Mouse (Mus musculus) mouse embryonic stem cell (cell line): ENCODE results near the gene Ankrd11.
"Not testable (repeated sequence)": the region's sequence is repeated elsewhere in the genome, so short reads cannot be mapped to it uniquely, and the experiment has no call there.

ENCODE experiments used
- in situ Hi-C, 2 experiments: fragments of 300-500 bp; cut with MboI; formaldehyde crosslinking; loops; 1 replicate in 1 of 2; 3 replicates in 1 of 2; pipeline ENCODE4 v1.14.3; 2019 to 2020; ENCODE audit warnings: low sequenced_read_pairs in 2 of 2, low pct_unique_long_range_greater_than_20kb in 1 of 2, mixed read lengths in 1 of 2; ENCODE audit not compliant: unreplicated experiment in 1 of 2

Gene Ankrd11

DNA sequence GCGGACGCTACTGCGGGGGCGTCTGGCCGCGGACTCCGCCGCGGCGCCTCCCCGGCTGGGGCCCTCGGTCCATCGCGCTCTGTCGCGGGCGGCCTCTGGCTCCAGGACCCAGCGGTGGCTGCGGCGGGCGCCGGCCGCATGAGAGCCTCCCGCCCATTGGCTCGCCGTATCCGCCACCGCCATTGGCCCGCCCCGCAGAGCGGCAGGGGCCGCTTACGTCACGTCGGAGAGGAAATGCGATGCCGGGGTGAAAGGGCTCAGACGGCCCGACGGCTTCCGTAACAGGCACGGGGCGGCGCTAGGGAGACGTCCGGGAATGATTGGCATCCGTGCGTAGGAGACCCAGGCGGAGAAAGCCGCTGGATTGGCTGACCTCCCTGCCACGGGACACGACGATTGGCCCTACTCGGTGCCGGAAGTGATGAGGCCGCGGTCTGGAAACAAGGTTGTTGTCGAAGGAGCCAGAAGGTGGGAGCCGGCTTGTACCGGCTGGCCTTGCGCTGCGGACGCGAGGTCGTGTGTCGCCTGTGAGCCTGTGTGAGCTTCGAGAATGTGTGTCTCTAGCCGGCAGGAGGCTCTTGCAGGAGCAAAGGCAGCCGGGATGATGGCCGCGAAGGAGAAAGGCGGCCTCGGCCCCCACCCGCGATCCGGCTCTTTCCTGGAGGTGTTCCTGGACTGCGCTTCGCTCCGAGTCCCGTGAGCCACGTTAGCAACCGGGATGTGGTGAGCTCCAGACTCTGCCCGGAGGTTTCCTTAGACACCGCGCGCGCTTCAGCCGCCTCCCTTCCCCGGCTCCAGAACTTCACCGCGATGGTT lies at the start of gene Ankrd11:
TSS of gene Ankrd11 (minus strand) at position 120 of the 816 bp plus-strand sequence.
- in situ Hi-C loops: no loop called here

DNA sequence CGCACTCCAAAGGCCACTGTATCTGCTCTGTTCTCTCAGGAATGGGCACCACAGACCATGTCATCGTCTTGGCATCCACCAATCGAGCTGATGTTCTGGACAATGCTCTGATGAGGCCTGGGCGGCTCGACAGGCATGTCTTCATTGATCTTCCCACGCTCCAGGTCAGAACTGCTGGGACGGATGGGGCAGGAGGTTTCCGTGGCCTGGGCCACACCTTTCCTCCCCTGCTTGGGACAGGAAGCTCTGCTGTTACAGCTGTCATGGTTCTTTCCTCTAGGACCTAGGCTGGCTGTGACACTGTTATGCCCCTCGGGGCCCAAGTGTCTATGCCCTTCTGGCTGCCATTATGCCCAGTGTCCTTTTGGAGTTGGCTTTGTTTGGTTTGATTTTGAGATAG lies 45.2 kb upstream of the Ankrd11 start:
- in situ Hi-C loops: no loop called here

DNA sequence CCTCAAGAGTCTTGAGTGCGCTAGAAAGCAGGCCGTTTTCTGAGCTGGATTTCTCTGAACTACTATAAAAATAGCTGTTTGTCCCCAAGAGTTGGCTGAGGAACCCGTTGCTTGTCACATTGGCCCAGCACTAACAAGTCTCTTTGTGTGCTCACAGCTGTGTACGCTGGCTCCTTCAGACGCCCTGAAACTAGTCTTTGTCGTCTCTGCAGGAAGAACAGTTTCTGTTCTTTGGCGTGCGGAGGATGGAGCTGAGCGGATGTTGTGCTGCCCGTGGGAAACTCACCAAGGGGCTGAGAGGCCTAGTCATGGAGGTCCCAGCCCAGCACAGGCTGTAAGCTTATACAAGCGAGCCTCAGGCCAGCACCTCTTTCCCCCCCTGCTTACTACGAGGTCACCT lies 41.5 kb upstream of the Ankrd11 start:
- in situ Hi-C loops: no loop called here

DNA sequence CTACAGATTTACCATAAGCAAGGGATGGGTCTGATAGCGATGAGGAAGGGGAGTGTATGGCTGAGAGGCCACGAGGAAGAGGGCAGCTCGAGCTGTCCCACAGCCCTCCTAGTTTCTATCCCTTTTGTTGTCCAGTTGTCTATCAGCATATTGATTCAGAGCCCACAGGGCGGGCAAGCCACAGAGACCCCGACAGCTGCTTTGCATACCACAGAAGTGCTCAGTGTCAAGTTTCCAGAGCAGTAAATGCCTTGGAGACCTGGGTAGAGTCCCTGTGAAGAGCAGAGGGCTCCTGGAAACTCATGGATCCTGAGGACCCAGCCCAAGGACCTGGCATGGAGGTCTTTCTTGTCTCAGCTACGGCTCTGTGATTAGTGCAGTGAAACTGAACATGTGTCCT lies 40.9 kb upstream of the Ankrd11 start:
- in situ Hi-C loops: no loop called here

DNA sequence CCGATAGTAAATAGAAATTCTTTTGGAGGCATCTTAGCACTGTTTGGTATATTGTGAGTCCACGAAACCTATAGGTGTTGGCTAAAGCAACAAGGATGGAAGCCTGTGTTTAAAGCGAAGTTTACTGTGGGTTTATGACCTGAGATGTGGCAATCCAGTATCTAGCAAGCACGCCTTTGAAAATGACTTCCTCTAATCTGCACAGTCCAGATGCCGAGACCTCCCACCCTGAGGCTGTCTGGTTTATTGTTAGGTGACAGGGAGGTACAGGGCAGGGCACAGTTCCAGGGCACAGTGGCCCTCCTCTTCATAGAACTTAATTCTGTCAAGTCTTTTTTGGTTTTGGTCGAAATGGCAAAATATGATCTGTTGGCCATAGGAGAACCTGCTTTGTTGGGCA lies 35.1 kb upstream of the Ankrd11 start:
- in situ Hi-C loops: no loop called here

DNA sequence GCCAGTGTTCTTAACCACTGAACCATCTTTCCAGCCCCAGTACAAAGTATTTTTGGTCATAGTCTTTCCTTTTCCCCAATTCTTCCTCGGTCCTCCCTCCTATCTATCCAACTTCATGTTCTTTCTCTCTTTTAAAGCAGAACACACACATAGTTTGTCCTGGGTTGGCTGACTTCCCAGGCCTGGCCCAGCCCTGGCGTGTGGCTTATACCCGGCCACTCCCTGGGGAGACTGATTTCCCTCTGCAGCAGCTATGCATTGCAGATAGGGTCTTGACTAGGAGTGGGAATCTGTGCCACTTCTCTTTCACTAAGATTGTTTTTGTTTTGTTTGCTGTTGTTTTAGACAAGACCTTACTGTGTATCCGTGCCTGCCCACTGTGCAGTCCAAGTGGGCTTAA lies 29.1 kb upstream of the Ankrd11 start:
- in situ Hi-C loops: no loop called here

DNA sequence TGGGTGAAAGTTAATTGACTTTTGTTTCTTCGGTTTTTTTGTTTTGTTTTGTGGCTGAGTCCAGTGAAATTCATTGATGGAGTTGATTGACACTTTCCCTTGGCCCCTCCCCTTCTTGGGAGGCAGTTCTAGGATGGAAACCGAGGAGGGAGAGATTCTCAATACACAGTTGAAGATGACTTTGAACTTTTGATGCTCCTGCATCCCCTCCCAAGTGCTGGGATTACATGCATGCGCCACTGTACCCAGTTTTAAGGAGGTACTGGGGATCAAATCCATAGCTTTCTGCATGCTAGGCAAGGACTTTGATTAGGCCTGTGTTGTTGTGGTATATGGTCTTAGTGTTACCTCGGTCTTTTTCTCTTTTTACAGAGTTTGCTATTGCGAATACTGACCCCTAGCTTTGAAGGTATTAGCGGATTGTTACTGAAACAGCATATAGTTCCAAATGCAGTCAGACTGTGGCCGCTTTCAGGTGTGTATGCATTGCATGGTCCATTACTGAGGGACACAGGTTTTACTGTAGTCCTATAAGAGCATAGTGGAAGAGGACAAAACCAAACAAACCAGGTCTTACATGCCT lies 24.1 kb upstream of the Ankrd11 start:
- in situ Hi-C loops: no loop called here

DNA sequence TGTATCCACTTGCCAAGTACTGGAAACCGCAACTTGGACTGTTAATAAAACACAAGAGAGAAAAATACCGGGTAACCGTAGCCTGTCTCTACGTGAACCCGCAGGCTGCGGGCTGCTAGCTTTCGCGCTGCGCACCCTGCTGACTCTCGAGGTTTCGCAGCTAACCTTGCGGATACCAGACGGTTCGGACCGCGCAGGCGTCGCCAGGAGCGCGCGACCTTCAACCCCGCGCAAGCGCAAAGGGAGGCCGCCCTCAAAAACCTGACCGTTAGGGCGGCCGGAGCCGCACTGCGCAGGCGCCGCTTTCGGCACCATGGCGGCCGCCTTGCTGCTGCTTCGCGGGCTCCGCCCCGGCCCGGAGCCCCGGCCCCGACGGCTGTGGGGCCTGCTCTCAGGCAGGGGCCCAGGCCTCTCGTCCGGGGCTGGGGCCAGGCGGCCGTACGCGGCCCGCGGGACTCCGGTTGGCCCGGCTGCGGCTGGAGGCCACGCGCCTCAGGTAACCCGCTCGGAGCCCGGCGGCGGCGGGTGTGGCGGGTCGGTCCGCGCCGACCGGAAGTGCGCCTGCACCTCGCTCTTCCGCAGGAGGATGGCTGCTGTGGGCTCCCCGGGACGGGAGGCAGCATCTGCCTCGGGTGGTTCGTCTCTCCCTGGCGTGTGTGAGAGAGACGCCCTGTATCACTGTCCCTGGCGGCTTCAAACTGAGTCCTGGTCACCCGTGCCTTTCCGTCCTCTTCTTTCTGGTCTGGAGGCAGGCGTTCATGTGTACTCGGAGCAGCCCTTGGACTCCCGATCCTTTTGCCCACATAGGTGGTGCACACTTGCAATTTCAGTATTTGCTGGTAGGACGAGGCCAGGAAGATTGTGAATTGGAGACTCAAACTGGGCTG lies 23.4 kb upstream of the Ankrd11 start:
- in situ Hi-C loops: no loop called here

DNA sequence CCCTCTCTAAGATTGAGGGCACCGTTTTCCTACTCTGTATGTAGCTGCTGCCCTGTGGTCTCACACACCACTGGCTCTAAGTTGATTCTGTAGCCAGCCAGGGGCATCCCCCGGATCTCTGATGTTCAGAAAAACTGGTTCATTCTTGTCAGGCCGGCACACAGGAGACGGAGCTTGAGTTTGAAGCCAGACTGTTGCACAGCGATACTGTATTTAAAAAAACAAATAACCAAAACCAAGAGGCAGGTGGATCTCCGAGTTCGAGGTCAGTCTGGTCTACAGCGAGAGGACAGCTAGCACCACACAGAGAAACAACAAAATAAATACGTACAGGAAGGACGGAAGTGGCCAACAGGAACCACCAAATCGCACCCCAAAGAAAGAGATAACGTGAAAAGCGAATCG lies 22.7 kb upstream of the Ankrd11 start:
- in situ Hi-C loops: no loop called here

DNA sequence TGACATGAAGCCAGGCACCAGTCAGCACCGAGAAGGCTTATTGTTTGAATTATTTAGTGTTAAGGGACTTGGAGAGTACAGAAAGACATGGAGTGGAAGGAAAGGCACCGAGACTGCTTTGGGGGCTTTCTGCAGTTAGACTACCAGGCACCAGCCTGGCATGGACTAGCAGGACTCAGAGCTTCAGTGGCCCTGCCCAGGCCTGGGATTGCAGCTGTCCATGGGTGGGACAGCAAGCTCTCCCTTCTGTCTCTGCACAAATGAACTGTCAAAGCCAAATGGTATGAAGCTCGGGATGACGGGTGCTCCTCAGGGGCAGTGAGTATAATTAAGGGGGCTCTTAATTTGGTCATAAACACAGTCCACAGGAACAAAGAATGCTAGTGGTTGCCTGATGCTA lies 22.0 kb upstream of the Ankrd11 start:
- in situ Hi-C loops: no loop called here

DNA sequence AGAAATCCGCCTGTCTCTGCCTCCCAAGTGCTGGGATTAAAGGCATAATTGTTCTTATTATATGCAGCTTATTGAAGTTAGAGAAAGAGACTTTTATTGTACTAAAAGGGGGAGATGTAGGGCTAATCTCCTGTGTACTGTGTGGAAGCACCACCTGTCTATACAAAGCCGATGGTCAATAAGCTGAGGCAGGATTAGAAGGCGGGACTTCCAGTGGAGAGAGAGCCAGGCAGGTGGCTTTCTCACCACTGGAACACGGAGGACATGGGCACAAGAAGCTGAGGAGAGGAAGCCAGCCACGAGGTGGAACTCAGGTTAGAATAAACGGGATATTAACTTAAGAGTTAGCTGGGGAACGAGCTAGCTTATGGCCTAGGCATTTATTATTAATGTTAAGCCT lies 20.6 kb upstream of the Ankrd11 start, which contains the start of gene Spg7:
TSS of gene Spg7 (plus strand) at position 222 of the 400 bp plus-strand sequence.
- in situ Hi-C loops: no loop called here

DNA sequence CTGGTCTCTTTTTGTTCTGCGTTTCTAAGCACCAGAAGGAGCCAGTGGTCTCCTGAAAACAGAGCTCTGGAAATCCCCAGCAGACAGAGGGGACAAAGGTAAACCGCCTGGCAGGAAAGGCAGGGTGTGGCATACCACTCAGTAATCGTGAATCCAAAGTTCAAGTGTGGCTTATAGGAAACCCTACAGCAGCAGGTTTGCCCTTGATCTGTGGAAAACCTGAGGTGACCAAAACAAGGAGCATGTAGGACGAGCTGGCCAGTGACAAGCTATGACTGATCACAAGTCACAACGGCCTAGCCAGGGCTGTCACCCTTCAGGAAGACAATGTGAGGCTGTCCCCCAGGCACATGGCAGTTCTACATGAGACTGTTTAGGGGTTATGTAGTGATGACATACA lies 9.4 kb upstream of the Ankrd11 start:
- in situ Hi-C loops: no loop called here

DNA sequence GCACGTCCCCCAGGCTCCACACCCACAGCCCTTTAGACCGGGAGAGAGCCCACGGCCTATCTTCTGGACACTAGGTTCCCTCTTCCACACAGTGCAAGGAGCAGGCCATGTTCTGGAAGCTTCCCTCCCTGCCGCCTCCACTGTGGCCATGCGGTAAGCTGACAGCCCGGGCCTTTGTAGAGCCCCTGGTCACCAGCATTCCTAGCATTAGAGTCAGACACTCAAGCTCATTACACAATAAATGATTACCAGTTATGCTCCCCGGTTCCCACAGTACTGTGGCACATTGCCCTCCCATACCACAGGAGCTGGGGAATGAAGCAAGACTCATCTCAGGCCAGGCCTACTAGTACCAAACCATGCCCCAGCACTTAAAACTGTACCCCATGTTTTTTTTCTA lies 6.3 kb upstream of the Ankrd11 start:
- in situ Hi-C loops: no loop called here

DNA sequence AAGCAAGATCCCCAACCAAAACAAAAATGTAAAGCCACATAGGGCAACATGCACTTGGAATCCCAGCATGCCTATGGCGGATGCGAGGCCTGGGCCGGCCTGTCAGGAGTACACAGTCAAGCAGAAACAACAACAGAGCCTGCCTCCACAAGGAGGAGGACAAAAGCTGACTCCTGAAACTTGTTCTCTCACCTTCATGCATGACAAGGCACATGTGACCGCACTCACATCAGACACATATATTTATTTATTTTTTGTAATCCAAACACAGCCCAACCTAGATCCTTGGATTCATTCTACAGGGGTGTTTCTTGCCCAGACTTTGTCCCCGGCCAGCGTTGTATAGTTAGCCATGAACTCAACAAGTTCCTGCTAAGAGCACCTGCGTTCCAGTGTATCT lies 5.8 kb upstream of the Ankrd11 start:
- in situ Hi-C loops: no loop called here

DNA sequence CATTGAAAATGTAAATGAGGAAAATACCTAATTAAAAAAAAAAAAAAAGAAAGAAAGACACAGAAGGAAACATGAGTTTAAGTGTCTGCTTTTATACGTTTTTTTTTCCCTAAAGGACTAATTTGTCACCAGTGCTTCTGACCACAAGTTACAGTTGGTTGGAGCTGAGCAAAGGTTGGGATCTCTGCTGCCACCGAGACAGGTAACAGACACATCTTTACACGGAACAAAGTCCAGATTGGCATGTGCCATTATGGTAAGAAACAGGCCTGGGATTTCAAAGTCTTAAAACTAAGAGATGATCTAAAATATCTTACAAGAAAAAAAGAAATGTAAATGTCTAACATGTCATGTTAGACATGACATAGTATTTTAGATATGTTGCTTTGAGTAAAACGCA lies 4.6 kb upstream of the Ankrd11 start:
- in situ Hi-C loops: no loop called here

DNA sequence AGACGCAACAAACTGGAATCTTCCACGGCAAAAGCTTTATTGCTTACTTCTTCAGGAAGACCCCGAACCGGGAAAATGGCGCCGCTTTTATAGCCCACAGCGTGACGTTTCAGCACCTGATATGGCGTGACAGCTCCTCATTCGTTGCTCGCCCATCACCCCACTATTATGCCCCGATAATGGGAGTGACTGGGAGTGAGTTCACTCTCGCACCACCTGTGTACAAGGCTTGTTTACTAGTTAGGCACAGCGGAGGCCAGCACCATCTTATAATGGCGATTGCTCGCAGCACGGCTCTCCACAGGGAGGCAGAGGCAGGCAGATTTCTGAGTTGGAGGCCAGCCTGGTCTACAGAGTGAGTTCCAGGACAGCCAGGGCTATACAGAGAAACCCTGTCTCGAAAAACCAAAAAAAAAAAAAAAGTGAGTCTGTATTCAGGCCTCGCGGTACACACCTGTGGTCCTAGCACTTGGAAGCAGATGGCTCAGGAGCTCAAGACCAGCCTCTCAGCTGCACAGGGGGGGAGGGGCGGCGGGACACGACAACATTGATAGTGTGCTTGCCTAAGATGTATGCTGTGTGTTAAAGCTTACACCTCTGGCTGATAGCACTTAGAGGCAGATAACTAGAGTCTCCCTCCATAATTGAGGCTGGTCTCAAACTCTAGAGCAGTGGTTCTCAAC lies 2.8 kb upstream of the Ankrd11 start:
- in situ Hi-C loops: not testable (repeated sequence)

DNA sequence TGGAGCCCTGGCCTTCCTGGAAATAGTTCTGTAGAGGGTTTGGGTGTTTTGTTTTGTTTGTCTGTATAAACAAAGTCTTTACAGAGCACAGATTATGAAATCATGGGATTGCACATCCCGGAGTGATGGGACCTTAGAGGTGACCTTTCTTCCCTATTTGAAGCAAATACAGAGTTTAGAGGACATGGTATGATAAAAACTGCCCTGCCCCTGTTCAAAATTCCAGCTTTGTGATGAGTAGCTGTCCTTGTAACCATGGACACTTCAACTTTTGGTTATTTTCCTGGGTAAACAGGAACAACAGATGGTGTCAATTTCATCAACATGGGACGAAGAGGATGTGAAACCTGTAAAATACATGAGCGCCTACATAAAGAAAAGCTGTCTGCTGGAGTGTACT lies 1.9 kb upstream of the Ankrd11 start:
- in situ Hi-C loops: no loop called here

DNA sequence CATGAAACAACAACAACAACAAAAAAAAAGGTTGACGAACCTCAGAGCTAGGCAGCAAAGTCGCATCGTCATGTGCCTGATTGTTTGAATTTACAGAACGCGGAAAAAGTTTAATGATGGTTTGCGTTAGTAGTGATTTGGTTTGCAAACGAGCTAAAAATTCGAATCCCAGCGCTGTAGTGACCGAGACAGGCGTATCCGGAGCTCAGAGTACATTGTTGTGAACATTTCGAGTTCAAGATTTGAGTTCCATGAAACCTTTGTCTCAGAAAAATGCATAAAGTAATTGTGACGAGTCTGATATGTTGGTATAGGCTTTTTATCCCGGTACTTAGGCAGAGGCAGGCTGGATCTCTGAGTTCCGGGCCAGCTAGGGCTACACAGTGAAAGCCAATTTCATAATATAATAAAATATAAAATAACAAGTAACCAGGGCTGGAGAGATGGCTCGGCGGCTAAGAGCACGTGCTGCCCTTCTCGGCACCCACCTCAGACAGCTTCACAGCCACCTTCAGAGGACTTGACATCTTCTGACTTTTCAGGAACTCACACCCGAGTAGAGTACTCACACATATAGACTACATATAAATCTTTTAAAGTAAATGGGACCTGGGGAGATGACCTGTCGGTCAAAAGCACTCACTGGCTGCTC lies 1.0 kb upstream of the Ankrd11 start:
- in situ Hi-C loops: no loop called here
